Mouse (Mus musculus) liver, embryonic 13.5 days (tissue): ENCODE measurements at regions not wholly inside any gene's neighbourhood (a gene's known extent, or its start where the extent isn't known, plus 50 kb on each side); places are given as distances from the start of the nearest gene placed in this dataset.

Experiments
- ATAC-seq: fragments of 200-750 bp; cut with Nextera tagmentation; 2 replicates; pipeline ENCODE4 v1.8.0; 2017; ENCODE audit warnings: low read depth, mild to moderate bottlenecking, moderate number of reproducible peaks, moderate library complexity
- DNase-seq: peaks from one replicate; pipeline ENCODE4 v3.0.0; 2022
- H3K27ac ChIP-seq: fragments of 300-500 bp; sonication (generic); 2 replicates; pipeline ENCODE4 v1.5.1; 2015; ENCODE audit warnings: moderate library complexity, mild to moderate bottlenecking, inconsistent platforms
- H3K27me3 ChIP-seq: fragments of 300-500 bp; sonication (generic); 2 replicates; pipeline ENCODE4 v1.6.1; 2015; ENCODE audit warnings: mild to moderate bottlenecking, inconsistent platforms
- H3K36me3 ChIP-seq: fragments of 300-500 bp; sonication (generic); 2 replicates; pipeline ENCODE4 v1.6.1; 2015; ENCODE audit warnings: mild to moderate bottlenecking, inconsistent platforms
- H3K4me1 ChIP-seq: fragments of 300-500 bp; sonication (generic); replicated peaks from 2 replicates; pipeline ENCODE4 v1.6.1; 2015; ENCODE audit warnings: inconsistent platforms
- H3K4me2 ChIP-seq: fragments of 300-500 bp; sonication (generic); 2 replicates; pipeline ENCODE4 v1.6.1; 2015; ENCODE audit warnings: inconsistent platforms, mild to moderate bottlenecking, moderate library complexity
- H3K4me3 ChIP-seq: fragments of 300-500 bp; sonication (generic); replicated peaks from 2 replicates; pipeline ENCODE4 v1.5.1; 2015; ENCODE audit warnings: mild to moderate bottlenecking, inconsistent platforms
- H3K9ac ChIP-seq: fragments of 300-500 bp; sonication (generic); 2 replicates; pipeline ENCODE4 v1.6.1; 2015; ENCODE audit warnings: mild to moderate bottlenecking, inconsistent platforms
- H3K9me3 ChIP-seq: fragments of 300-500 bp; sonication (generic); replicated peaks from 2 replicates; pipeline ENCODE4 v1.6.1; 2016; ENCODE audit warnings: inconsistent platforms
- WGBS: fragments of 180-500 bp; shearing (Covaris S2); methylation state at CpG from one replicate; pipeline ENCODE4 v1.1.7; 2015; ENCODE audit not compliant: insufficient replicate concordance; 5-methylcytosine and 5-hydroxymethylcytosine counted together

GRCm38 (mm10) chr3:19059906-19060870 is 568.3 kb downstream of the 1700064H15Rik start:
- no peaks in the 10 kb centered on the region for H3K27me3 ChIP-seq
- H3K4me2 ChIP-seq: no peak overlapping the region
- no peaks in the 10 kb centered on the region for H3K36me3 ChIP-seq
- no peak overlapping the region for H3K9ac ChIP-seq
- no peak overlapping the region for H3K4me3 ChIP-seq
- H3K4me1 ChIP-seq: no peaks in the 10 kb centered on the region
- ATAC-seq (no peak), DNase-seq (no peak)
- H3K9me3 ChIP-seq: no peaks in the 10 kb centered on the region
- H3K27ac ChIP-seq: no peak overlapping the region
- WGBS: 43% methylated on average over 17 of the region's 17 CpGs

- Histone ChIP-seq H3K9me3 (no peaks in the 10 kb centered on the region), H3K4me3 (no peak overlapping the region), H3K9ac (no peak overlapping the region), H3K4me2 (no peak overlapping the region), H3K27me3 (no peaks in the 10 kb centered on the region), H3K4me1 (no peaks in the 10 kb centered on the region), H3K27ac (no peak overlapping the region), H3K36me3 (no peaks in the 10 kb centered on the region)
- 42% methylated on average over 14 of the region's 14 CpGs for WGBS
- no peak for DNase-seq
- ATAC-seq: no peak
Observed at GRCm38 (mm10) chr3:19061488-19062248, 566.8 kb downstream of the 1700064H15Rik start.

- H3K4me1 ChIP-seq: no peaks in the 10 kb centered on the region
- H3K4me2 ChIP-seq: no peak overlapping the region
- 32% methylated on average over 6 of the region's 6 CpGs for WGBS
- no peaks in the 10 kb centered on the region for H3K9me3 ChIP-seq
- H3K27me3 ChIP-seq: no peaks in the 10 kb centered on the region
- no peak for ATAC-seq
- H3K4me3 ChIP-seq: no peak overlapping the region
- no peak for DNase-seq
- no peak overlapping the region for H3K27ac ChIP-seq
- H3K9ac ChIP-seq: no peak overlapping the region
- no peaks in the 10 kb centered on the region for H3K36me3 ChIP-seq
Observed at GRCm38 (mm10) chr3:19062249-19062859, 566.1 kb downstream of the 1700064H15Rik start.

- H3K4me3 ChIP-seq: no peak overlapping the region
- no peaks in the 10 kb centered on the region for H3K36me3 ChIP-seq
- no peak overlapping the region for H3K4me2 ChIP-seq
- H3K9me3 ChIP-seq: no peaks in the 10 kb centered on the region
- H3K4me1 ChIP-seq: 0 out of 2 replicates have a peak, but pooled peaks cover 3% of the 10 kb centered on the region
- H3K9ac ChIP-seq: no peak overlapping the region
- ATAC-seq (no peak; the same call in 1 of the 2 replicates), DNase-seq (no peak)
- no peaks in the 10 kb centered on the region for H3K27me3 ChIP-seq
- WGBS: 58% methylated on average over 3 of the region's 3 CpGs
- H3K27ac ChIP-seq: no peak overlapping the region
Observed at GRCm38 (mm10) chr3:19067141-19067757, 561.2 kb downstream of the 1700064H15Rik start.
